Mouse (Mus musculus) heart, embryonic 16.5 days (tissue): ENCODE measurements at regions not wholly inside any gene's neighbourhood (a gene's known extent, or its start where the extent isn't known, plus 50 kb on each side); places are given as distances from the start of the nearest gene placed in this dataset.

Experiments
- ATAC-seq: fragments of 200-750 bp; cut with Nextera tagmentation; replicated peaks from 2 replicates; pipeline ENCODE4 v1.8.0; 2017; ENCODE audit warnings: moderate number of reproducible peaks; ENCODE audit not compliant: insufficient read depth, low FRiP score; ENCODE audit errors: extremely low read depth
- H3K27ac ChIP-seq: fragments of 300-500 bp; sonication (generic); 2 replicates; pipeline ENCODE4 v1.5.1; 2014; ENCODE audit warnings: mild to moderate bottlenecking, low read length, control low read depth, moderate library complexity
- H3K27me3 ChIP-seq: fragments of 300-500 bp; sonication (generic); 2 replicates; pipeline ENCODE4 v1.6.1; 2014; ENCODE audit warnings: low read length, mixed read lengths; ENCODE audit not compliant: control insufficient read depth, insufficient read depth
- H3K36me3 ChIP-seq: fragments of 300-500 bp; sonication (generic); 2 replicates; pipeline ENCODE4 v1.6.1; 2014; ENCODE audit not compliant: control insufficient read depth, insufficient read depth
- H3K4me1 ChIP-seq: fragments of 300-500 bp; sonication (generic); 2 replicates; pipeline ENCODE4 v1.6.1; 2014; ENCODE audit warnings: low read length, mixed read lengths; ENCODE audit not compliant: control insufficient read depth, insufficient read depth
- H3K4me2 ChIP-seq: fragments of 300-500 bp; sonication (generic); 2 replicates; pipeline ENCODE4 v1.6.1; 2014; ENCODE audit warnings: low read depth, mild to moderate bottlenecking, control low read depth, low read length
- H3K4me3 ChIP-seq: fragments of 300-500 bp; sonication (generic); 2 replicates; pipeline ENCODE4 v1.5.1; 2014; ENCODE audit warnings: mild to moderate bottlenecking, control low read depth, low read length
- H3K9ac ChIP-seq: fragments of 300-500 bp; sonication (generic); 2 replicates; pipeline ENCODE4 v1.6.1; 2014; ENCODE audit warnings: low read length, control low read depth
- H3K9me3 ChIP-seq: fragments of 300-500 bp; sonication (generic); replicated peaks from 2 replicates; pipeline ENCODE4 v1.6.1; 2016; ENCODE audit warnings: low read length; ENCODE audit not compliant: control insufficient read depth
- WGBS: fragments of 180-500 bp; shearing (Covaris S2); extraction: QIAGEN DNeasy Blood & Tissue Kit; methylation state at CpG from one replicate; pipeline ENCODE4 v1.1.7; 2014; 5-methylcytosine and 5-hydroxymethylcytosine counted together

DNA sequence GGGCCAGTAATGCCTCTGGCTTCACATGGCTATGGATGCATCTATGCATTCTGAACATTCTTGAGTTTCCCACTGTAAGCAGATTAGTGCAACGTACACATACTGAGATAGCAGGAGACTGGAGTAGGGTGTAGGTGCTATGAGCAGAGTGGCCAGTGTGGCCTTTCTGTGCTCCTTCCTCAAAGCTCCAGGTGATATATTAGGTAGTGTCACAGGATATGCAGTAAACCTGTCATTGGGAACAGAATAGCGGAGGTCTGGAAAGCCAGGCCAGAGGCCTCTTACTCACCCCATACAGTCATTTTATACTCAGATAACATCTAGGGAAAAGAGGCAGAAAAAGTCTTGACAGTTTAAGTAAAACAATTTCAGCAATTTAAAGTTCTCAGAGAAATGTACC lies 424.1 kb upstream of the Nr2f1 start:
- Histone ChIP-seq H3K36me3 (no peaks in the 10 kb centered on the region), H3K9me3 (no peaks in the 10 kb centered on the region), H3K9ac (no peak overlapping the region), H3K4me3 (no peak overlapping the region), H3K27me3 (no peaks in the 10 kb centered on the region), H3K27ac (no peak overlapping the region), H3K4me1 (no peaks in the 10 kb centered on the region), H3K4me2 (no peak overlapping the region)
- 56% methylated on average over 2 of the region's 2 CpGs for WGBS
- no peak for ATAC-seq

DNA sequence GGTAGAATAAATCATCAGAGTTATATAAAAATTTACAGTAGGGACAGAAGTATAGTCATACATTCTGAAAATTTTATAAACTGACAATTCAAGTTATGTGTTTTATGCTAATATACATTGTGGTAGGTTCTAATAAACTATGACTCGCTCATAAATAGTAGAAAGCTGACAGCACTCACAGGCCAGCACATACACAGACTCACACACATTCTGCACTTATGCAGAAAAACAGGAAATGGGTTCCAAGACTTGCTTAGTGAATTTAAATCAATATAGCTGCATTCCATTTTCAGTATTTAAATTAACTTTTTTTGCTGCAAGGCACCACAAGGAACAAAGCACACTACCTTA lies 403.3 kb upstream of the Nr2f1 start:
- no peaks in the 10 kb centered on the region for H3K4me1 ChIP-seq
- H3K4me3 ChIP-seq = no peak overlapping the region
- H3K27me3 ChIP-seq = no peaks in the 10 kb centered on the region
- no peak overlapping the region for H3K9ac ChIP-seq
- H3K36me3 ChIP-seq = no peaks in the 10 kb centered on the region
- H3K9me3 ChIP-seq = no peaks in the 10 kb centered on the region
- no peak overlapping the region for H3K4me2 ChIP-seq
- ATAC-seq = no peak
- WGBS = 79% methylated on average over 1 of the region's 1 CpGs
- H3K27ac ChIP-seq = no peak overlapping the region

DNA sequence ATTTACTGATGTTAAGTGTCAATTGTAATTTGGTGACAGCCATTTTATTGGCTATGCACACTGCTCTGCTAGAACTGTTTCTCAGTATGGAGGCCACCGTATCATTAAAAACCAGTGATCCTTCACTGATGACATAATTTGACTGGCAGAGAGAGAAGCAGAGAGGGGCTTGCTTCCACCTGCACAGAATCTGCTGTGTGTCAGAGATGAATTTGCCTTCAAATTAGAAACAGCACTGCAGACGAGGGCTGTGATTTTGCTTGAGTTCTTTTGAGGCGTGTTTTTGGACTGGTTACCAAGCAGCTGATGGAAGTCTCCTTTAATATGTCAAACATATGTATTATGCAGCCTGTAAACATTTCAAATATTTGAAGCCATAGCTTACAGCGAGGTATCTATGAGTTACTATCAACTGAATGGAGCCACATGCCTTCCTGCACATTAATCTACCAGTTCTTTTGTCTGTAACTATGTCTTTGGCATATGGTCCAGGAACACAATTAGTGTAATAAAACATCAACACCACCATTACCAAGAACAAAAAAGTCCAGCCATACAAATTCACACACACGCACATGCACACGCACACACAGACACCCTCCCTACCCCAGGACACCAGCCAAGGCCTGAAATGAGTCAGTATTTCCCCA lies 402.8 kb upstream of the Nr2f1 start:
- WGBS = 82% methylated on average over 6 of the region's 6 CpGs
- no peak overlapping the region for H3K9ac ChIP-seq
- no peaks in the 10 kb centered on the region for H3K27me3 ChIP-seq
- H3K4me2 ChIP-seq = no peak overlapping the region
- no peaks in the 10 kb centered on the region for H3K9me3 ChIP-seq
- H3K4me3 ChIP-seq = no peak overlapping the region
- ATAC-seq = no peak
- no peak overlapping the region for H3K27ac ChIP-seq
- H3K4me1 ChIP-seq = no peaks in the 10 kb centered on the region
- no peaks in the 10 kb centered on the region for H3K36me3 ChIP-seq

DNA sequence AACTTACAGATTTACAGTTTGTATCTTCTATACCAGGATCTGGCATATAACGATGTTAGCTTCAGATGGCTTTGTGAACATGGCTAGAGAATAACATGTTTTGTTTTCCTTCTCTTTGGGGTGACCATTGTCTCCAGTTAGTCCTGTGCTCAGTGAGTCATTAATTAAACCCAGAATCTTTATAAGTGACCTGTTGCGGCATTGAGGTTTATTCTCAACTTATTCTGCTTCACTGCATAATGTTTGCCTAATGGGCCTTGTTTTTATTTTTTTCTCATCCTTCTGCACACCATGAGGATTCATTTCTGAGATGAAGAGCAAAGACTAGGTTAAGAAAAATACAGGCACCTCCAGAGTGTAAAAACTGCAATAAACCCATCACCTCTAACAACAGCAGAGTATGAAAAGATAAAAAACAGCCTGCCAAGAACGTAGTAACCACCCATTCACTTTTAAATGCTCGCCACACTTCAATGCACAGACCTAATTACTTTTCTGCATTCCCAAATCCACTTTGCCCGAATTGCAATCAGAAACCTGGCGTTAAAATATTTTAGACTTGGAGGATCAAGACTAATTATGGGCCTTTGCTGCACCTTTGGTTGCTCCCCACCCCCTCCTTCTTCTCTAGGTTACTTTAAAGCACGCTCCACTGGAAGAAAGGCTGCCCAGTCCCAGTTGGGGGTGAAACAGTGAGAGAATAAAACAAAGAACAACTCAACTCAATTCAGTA lies 381.5 kb upstream of the Nr2f1 start:
- Histone ChIP-seq H3K4me2 (no peak overlapping the region), H3K27me3 (no peaks in the 10 kb centered on the region), H3K27ac (no peak overlapping the region), H3K4me1 (no peaks in the 10 kb centered on the region), H3K4me3 (no peak overlapping the region), H3K36me3 (no peaks in the 10 kb centered on the region), H3K9ac (no peak overlapping the region), H3K9me3 (no peaks in the 10 kb centered on the region)
- WGBS = 65% methylated on average over 7 of the region's 7 CpGs
- no peak for ATAC-seq

DNA sequence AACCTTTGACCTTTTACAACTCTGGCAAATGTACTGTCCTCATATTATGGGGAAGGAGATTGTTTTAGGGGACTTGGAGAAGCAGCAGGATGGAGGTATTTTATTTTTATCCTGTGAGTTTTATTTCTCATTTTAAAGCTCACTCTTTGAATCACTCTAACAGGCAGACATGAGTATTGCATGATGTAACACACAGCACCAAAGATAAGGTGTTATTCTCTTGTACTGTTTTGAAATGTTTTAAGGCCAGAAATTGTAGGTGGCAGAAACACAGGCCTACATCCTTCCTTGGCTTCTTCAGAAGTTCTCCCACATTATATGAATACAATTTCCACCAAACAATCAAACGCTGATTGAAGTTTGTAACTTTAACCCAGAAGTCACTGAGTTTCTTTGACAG lies 377.9 kb upstream of the Nr2f1 start:
- no peaks in the 10 kb centered on the region for H3K4me1 ChIP-seq
- ATAC-seq = no peak
- no peaks in the 10 kb centered on the region for H3K27me3 ChIP-seq
- 90% methylated on average over 1 of the region's 1 CpGs for WGBS
- H3K9ac ChIP-seq = no peak overlapping the region
- no peak overlapping the region for H3K4me2 ChIP-seq
- no peaks in the 10 kb centered on the region for H3K36me3 ChIP-seq
- H3K27ac ChIP-seq = no peak overlapping the region
- H3K4me3 ChIP-seq = no peak overlapping the region
- no peaks in the 10 kb centered on the region for H3K9me3 ChIP-seq

DNA sequence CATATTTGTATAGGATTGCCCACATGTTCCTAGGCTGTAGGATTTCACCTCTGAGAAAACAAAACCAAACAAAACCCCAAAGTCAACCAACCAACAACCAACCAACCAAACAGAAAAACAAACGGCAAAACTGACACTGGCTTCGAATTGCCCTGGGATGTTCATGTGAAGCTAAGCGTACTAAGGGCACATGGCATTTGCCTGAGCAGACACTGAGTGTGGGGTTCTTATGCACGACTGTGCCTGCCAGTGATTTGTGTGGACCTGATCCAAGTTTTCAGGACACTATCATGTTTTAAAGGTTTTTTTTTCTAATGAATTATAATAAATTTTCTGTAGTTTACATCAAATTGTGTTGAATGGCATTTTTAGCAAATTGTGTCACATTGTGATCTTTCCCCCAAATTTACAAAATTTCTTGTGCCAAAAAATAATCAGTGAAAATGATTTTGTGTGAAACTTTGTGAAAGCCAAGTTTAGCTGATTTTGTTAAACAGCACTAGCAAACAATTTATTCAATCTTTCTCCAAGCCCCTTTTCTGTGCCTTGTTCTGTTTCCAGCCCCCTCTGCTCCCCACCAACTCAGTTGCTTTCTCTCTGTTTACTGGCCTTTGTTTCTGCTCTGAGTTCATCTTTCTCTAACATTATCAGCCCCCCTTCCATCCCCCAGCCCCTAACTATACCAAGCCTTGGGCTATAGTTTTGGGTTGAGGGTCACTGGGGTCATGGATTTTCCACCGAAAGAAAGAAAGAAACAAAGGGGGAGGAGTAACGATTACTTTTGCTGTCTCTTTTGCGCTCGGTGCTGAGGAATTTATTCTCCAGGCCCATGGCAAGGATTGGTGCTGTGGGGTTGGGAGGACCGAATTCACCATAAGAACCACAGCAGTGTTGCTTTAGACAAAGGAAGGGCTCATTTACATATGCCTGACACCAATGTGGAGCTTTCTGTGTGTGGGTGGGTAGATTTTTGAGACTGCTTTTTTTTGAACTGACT lies 377.0 kb upstream of the Nr2f1 start:
- Histone ChIP-seq H3K27me3 (no peaks in the 10 kb centered on the region), H3K9ac (no peak overlapping the region), H3K4me3 (no peak overlapping the region), H3K9me3 (no peaks in the 10 kb centered on the region), H3K4me2 (no peak overlapping the region), H3K27ac (no peak overlapping the region), H3K4me1 (no peaks in the 10 kb centered on the region), H3K36me3 (no peaks in the 10 kb centered on the region)
- WGBS = 63% methylated on average over 9 of the region's 9 CpGs
- no peak for ATAC-seq

DNA sequence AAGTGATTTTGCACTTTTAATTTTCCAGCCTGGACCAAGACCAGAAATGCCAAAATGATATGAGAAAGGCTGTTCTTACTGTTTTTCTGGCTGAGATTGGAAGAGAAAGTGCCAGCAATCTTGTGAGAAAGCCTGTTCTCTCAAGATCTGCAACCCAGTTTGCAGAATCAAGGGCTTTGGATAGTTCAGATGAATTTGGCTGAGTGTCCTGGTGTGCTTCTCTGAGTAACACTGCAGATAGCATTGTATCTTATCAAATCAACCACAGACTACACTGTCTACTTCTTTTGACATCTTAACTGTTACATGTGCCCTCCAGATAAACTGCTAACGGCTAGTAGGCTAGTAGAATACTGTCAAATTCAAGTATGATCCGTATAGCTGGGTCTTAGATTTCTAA lies 371.5 kb upstream of the Nr2f1 start:
- ATAC-seq = no peak
- no peaks in the 10 kb centered on the region for H3K27me3 ChIP-seq
- no peaks in the 10 kb centered on the region for H3K4me1 ChIP-seq
- H3K9ac ChIP-seq = no peak overlapping the region
- H3K4me3 ChIP-seq = no peak overlapping the region
- H3K27ac ChIP-seq = no peak overlapping the region
- H3K9me3 ChIP-seq = no peaks in the 10 kb centered on the region
- H3K4me2 ChIP-seq = no peak overlapping the region
- H3K36me3 ChIP-seq = no peaks in the 10 kb centered on the region
- WGBS = 35% methylated on average over 2 of the region's 2 CpGs

DNA sequence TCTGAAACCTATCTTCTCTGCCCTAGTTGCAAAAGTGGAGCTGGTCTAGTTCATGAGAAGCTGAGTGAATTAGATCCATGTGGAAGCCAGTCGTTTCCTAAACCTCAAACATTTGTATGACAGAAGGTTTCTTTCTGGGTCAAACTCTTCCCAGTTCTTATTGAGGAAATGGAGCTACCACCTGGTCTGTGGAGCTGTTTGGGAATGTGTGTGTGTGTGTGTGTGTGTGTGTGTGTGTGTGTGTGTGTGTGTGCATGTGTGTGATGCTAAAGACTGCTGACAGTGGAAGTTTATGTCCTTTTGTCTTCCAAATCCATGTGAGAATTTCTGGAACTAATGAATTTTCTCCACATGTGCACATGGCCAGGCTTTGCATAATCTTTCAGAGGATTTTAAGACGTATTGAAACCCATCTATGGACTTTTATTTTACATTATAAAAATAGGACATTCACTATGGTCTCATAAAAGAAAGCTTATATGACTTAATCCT lies 324.9 kb upstream of the Nr2f1 start:
- Histone ChIP-seq H3K27ac (no peak overlapping the region), H3K9ac (no peak overlapping the region), H3K4me2 (no peak overlapping the region), H3K36me3 (no peaks in the 10 kb centered on the region), H3K4me1 (no peaks in the 10 kb centered on the region), H3K4me3 (no peak overlapping the region), H3K27me3 (no peaks in the 10 kb centered on the region), H3K9me3 (no peaks in the 10 kb centered on the region)
- WGBS = 66% methylated on average over 2 of the region's 2 CpGs
- ATAC-seq = no peak

DNA sequence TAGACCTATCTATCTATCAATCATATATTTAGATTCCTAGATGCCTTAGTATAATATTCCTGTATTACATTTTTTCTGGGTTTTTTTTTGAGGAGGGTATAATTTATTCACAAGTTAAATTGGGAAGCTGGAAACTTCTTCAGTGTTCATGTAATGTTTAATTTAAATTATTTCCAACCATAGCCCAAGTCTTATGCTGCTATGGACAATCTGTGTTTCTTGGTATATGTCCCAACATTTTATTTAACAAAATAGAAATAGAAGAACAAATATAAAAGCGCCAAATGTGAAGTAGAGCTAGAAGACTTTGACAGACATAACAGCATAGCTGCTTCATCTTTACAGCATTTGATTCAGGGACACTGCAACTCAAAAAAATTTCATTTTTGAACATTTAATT lies 321.2 kb upstream of the Nr2f1 start:
- Histone ChIP-seq H3K9ac (no peak overlapping the region), H3K27me3 (no peaks in the 10 kb centered on the region), H3K4me2 (no peak overlapping the region), H3K9me3 (no peaks in the 10 kb centered on the region), H3K4me1 (no peaks in the 10 kb centered on the region), H3K27ac (no peak overlapping the region), H3K4me3 (no peak overlapping the region), H3K36me3 (no peaks in the 10 kb centered on the region)
- 85% methylated on average over 1 of the region's 1 CpGs for WGBS
- ATAC-seq = no peak
